Mouse (Mus musculus) lung, embryonic 16.5 days (tissue): ENCODE measurements around the gene Pnmal1. TPM values are rescaled to one million over a fixed set of nuclear protein-coding genes. Genes with fewer than 3 reads are reported as not detected.

ENCODE experiments used
- ATAC-seq: fragments of 200-750 bp; cut with Nextera tagmentation; 2 replicates; pipeline ENCODE4 v1.8.0; 2017; ENCODE audit warnings: low read depth, mild to moderate bottlenecking, moderate library complexity
- H3K27ac ChIP-seq: fragments of 300-500 bp; sonication (generic); 2 replicates; pipeline ENCODE4 v1.5.1; 2014; ENCODE audit warnings: mild to moderate bottlenecking, control low read depth, low read length
- H3K27me3 ChIP-seq: fragments of 300-500 bp; sonication (generic); 2 replicates; pipeline ENCODE4 v1.6.1; 2014; ENCODE audit warnings: low read depth, low read length, mixed read lengths; ENCODE audit not compliant: control insufficient read depth, insufficient read depth
- H3K36me3 ChIP-seq: fragments of 300-500 bp; sonication (generic); 2 replicates; pipeline ENCODE4 v1.6.1; 2014; ENCODE audit warnings: low read length; ENCODE audit not compliant: control insufficient read depth, insufficient read depth
- H3K4me1 ChIP-seq: fragments of 300-500 bp; sonication (generic); replicated peaks from 2 replicates; pipeline ENCODE4 v1.6.1; 2014; ENCODE audit warnings: low read length, mixed read lengths; ENCODE audit not compliant: control insufficient read depth, insufficient read depth
- H3K4me2 ChIP-seq: fragments of 300-500 bp; sonication (generic); 2 replicates; pipeline ENCODE4 v1.6.1; 2014; ENCODE audit warnings: low read depth, low read length, control low read depth
- H3K4me3 ChIP-seq: fragments of 300-500 bp; sonication (generic); 2 replicates; pipeline ENCODE4 v1.5.1; 2014; ENCODE audit warnings: mild to moderate bottlenecking, low read length, control low read depth
- H3K9ac ChIP-seq: fragments of 300-500 bp; sonication (generic); 2 replicates; pipeline ENCODE4 v1.6.1; 2014; ENCODE audit warnings: low read length, control low read depth
- H3K9me3 ChIP-seq: fragments of 300-500 bp; sonication (generic); 2 replicates; pipeline ENCODE4 v1.6.1; 2016; ENCODE audit warnings: low read length; ENCODE audit not compliant: control insufficient read depth
- WGBS: fragments of 180-500 bp; shearing (Covaris S2); extraction: QIAGEN DNeasy Blood & Tissue Kit; methylation state at CpG from one replicate; pipeline ENCODE4 v1.1.7; 2014; 5-methylcytosine and 5-hydroxymethylcytosine counted together
- polyA plus RNA-seq: library from polyadenylated mRNA; unstranded; fragments of >200 nt; fragmentation: Nextera tagmentation; extraction: Ambion mirVana; gene quantifications from 2 replicates; pipeline ENCODE4 v1.2.1, GENCODE M21; 2015

The Pnmal1 gene
- polyA plus RNA-seq, 1 experiment from 2014 or later: 0.20 TPM

GRCm38 (mm10) chr7:16938117-16938791, 21.2 kb upstream of the Pnmal1 start:
- Histone ChIP-seq H3K4me2 (no peak overlapping the region), H3K27me3 (no peaks in the 10 kb centered on the region), H3K9ac (no peak overlapping the region), H3K27ac (no peak overlapping the region), H3K4me1 (no peaks in the 10 kb centered on the region), H3K4me3 (no peak overlapping the region), H3K36me3 (no peaks in the 10 kb centered on the region), H3K9me3 (no peaks in the 10 kb centered on the region)
- ATAC-seq: no peak
- WGBS: 67% methylated on average over 17 of the region's 17 CpGs

GRCm38 (mm10) chr7:16940292-16940691, 19.2 kb upstream of the Pnmal1 start:
- 27% methylated on average over 7 of the region's 7 CpGs for WGBS
- H3K27ac ChIP-seq: no peak overlapping the region
- H3K9me3 ChIP-seq: no peaks in the 10 kb centered on the region
- H3K36me3 ChIP-seq: no peaks in the 10 kb centered on the region
- H3K4me1 ChIP-seq: peaks cover 9% of the 10 kb centered on the region
- ATAC-seq: 0 out of 2 replicates have a peak, but pooled peaks have one; percentile 20
- no peak overlapping the region for H3K9ac ChIP-seq
- H3K4me3 ChIP-seq: no peak overlapping the region
- H3K4me2 ChIP-seq: no peak overlapping the region
- H3K27me3 ChIP-seq: peaks cover 5% of the 10 kb centered on the region

GRCm38 (mm10) chr7:16942861-16943260, 16.6 kb upstream of the Pnmal1 start:
- Histone ChIP-seq H3K27me3 (peaks cover 25% of the 10 kb centered on the region), H3K36me3 (no peaks in the 10 kb centered on the region), H3K4me2 (no peak overlapping the region), H3K4me1 (peaks cover 26% of the 10 kb centered on the region), H3K9me3 (no peaks in the 10 kb centered on the region), H3K9ac (no peak overlapping the region), H3K4me3 (no peak overlapping the region), H3K27ac (no peak overlapping the region)
- WGBS: 38% methylated on average over 4 of the region's 4 CpGs
- ATAC-seq: no peak

- H3K9me3 ChIP-seq: no peaks in the 10 kb centered on the region
- ATAC-seq: peak; percentile 90
- H3K4me1 ChIP-seq: peaks cover 37% of the 10 kb centered on the region
- peaks cover 25% of the 10 kb centered on the region for H3K27me3 ChIP-seq
- peak within 1 kb of the TSS; percentile 89 for H3K4me2 ChIP-seq
- no peak within 1 kb of the TSS for H3K27ac ChIP-seq
- WGBS: 15% methylated on average over 36 of the region's 36 CpGs
- H3K4me3 ChIP-seq: peak within 1 kb of the TSS; percentile 65
- H3K9ac ChIP-seq: peak within 1 kb of the TSS; percentile 76
- H3K36me3 ChIP-seq: no peaks in the 10 kb centered on the region
These were observed 15.2 kb upstream of the Pnmal1 start, which contains the start of gene Pnmal2 for GRCm38 (mm10) chr7:16944061-16944807. Pnmal2 (plus strand) TSS chr7:16944682.

GRCm38 (mm10) chr7:16944808-16945315, 14.6 kb upstream of the Pnmal1 start:
- no peak overlapping the region for H3K27ac ChIP-seq
- peak; percentile 4; the same call in 1 of the 2 replicates for ATAC-seq
- H3K4me2 ChIP-seq: peak overlapping the region; percentile 89
- H3K9me3 ChIP-seq: no peaks in the 10 kb centered on the region
- peak overlapping the region; percentile 65 for H3K4me3 ChIP-seq
- peak overlapping the region; percentile 76 for H3K9ac ChIP-seq
- H3K4me1 ChIP-seq: peaks cover 37% of the 10 kb centered on the region
- no peaks in the 10 kb centered on the region for H3K36me3 ChIP-seq
- WGBS: 2% methylated on average over 22 of the region's 22 CpGs
- peaks cover 25% of the 10 kb centered on the region for H3K27me3 ChIP-seq

GRCm38 (mm10) chr7:16945419-16945818, 14.1 kb upstream of the Pnmal1 start:
- ATAC-seq: no peak
- WGBS: 17% methylated on average over 17 of the region's 17 CpGs
- H3K27ac ChIP-seq: no peak overlapping the region
- no peak overlapping the region; the same call in 1 of the 2 replicates for H3K9ac ChIP-seq
- H3K4me2 ChIP-seq: peak overlapping the region; percentile 89
- H3K9me3 ChIP-seq: no peaks in the 10 kb centered on the region
- peaks cover 25% of the 10 kb centered on the region for H3K27me3 ChIP-seq
- no peaks in the 10 kb centered on the region for H3K36me3 ChIP-seq
- H3K4me1 ChIP-seq: peaks cover 39% of the 10 kb centered on the region
- peak overlapping the region; percentile 65 for H3K4me3 ChIP-seq

DNA sequence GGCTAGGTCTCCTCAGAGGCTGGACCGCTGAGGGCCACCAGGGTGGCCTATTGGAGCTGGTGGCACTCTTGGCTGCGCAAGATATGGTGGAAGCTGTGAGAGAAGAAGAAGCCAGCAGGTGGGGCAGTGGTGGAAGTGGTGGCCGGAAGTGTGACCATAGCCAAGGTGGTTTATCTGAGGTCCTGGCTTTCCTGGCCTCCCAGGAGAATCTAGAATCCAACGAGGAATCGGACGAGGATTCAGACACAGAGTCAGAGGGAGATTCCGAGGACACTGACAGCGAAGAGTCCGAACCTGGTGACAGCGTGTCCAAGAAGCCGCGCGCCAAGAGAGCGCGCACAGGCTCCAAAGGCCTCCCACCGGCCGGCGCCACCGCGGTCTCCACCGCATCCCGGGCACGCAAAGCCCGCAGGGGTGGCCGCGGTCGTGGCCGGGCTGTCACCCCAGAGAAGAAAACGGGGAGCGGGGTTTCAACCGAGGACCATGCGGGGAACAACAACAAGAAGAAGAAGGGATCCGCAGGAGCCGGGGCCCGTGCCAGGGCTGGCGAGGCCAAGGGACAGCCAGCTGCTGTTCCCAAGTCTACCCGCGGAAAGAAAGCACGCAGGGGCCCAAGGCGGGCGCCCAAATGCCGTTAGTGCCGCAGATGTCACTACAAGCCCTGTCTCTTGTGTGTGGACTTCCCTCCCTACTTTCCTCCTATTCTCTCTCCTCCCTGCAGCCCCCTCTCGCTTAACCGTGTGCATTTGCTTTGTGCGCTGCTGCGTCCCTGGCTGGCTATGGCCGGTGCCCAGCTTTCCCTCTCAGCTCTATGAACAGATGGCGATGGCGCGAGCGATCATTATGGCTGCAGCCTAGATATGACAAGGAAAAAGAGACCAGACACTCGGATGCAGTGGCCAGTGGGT, 12.8 kb upstream of the Pnmal1 start:
- no peak overlapping the region for H3K27ac ChIP-seq
- H3K9me3 ChIP-seq: no peaks in the 10 kb centered on the region
- no peaks in the 10 kb centered on the region for H3K36me3 ChIP-seq
- H3K4me3 ChIP-seq: peak overlapping the region; percentile 41
- H3K27me3 ChIP-seq: peaks cover 25% of the 10 kb centered on the region
- H3K4me2 ChIP-seq: peak overlapping the region; percentile 60
- peak overlapping the region; percentile 52 for H3K9ac ChIP-seq
- no peak for ATAC-seq
- WGBS: 5% methylated on average over 53 of the region's 53 CpGs
- peaks cover 42% of the 10 kb centered on the region for H3K4me1 ChIP-seq

GRCm38 (mm10) chr7:16947349-16947895, 12.1 kb upstream of the Pnmal1 start:
- peaks cover 42% of the 10 kb centered on the region for H3K4me1 ChIP-seq
- peak overlapping the region; percentile 41 for H3K4me3 ChIP-seq
- no peaks in the 10 kb centered on the region for H3K36me3 ChIP-seq
- peak overlapping the region; percentile 56; the same call in 1 of the 2 replicates for H3K27ac ChIP-seq
- ATAC-seq: no peak
- peak overlapping the region; percentile 52 for H3K9ac ChIP-seq
- peak overlapping the region; percentile 60 for H3K4me2 ChIP-seq
- 12% methylated on average over 21 of the region's 22 CpGs for WGBS
- peaks cover 25% of the 10 kb centered on the region for H3K27me3 ChIP-seq
- H3K9me3 ChIP-seq: no peaks in the 10 kb centered on the region
